Mouse (Mus musculus) fibroblast of lung, adult 2 months (primary cell): ENCODE results near the gene Gcnt4.
"Not testable (repeated sequence)": the region's sequence is repeated elsewhere in the genome, so short reads cannot be mapped to it uniquely, and the experiment has no call there.

Experiments used
- DNase-seq: peaks from one replicate; pipeline ENCODE4 v3.0.0-alpha.2; 2011; ENCODE audit warnings: low read depth

The Gcnt4 gene

DNA sequence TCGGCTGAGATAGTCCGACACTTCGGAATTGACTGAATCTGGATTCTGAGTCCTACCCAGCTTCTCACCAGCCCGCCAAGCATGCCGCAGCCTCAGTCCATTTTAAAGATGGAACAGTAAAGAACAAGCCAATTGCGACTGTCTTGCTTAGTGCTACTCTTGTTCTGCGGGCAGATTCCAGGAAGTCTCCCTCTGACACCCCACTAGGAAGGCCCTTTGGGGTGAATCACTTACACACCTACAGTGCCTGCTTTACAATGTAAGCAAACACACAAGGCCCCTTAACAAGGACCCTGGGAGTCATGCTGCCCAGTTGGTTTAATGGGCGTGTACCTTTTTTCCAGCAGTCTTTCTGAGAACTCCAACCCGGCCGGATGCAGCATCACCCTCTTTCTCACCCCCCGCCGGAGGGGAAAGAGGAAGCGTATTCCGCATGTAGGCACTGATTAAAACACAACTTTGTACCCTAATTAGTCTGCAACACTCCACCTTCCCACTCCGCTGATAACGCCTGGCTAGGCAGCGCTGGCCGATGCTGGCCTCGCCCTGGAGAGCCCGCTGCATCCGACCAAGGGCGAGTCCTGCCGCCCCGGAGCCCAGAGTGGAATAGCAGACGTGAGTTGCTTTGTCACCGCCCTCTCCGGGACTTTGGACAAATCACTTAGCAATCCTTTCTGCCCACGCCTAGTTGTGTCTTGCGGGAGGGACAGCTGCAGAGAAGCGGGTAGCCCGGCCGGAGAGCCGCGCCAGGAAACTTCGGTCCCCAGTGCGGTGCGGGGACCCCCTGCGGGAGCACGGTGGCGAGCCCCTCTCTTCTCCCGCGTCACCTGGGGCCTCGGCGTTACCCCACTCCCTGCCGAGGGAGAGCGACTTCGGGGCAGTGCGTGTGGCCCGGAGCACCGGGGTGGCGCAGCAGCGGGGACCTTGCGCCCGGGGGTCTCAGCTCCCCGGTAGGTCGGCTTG is at the start of gene Gcnt4:
Gcnt4 (plus strand) TSS at position 691 of the 963 bp plus-strand sequence.
- no peak for DNase-seq

DNA sequence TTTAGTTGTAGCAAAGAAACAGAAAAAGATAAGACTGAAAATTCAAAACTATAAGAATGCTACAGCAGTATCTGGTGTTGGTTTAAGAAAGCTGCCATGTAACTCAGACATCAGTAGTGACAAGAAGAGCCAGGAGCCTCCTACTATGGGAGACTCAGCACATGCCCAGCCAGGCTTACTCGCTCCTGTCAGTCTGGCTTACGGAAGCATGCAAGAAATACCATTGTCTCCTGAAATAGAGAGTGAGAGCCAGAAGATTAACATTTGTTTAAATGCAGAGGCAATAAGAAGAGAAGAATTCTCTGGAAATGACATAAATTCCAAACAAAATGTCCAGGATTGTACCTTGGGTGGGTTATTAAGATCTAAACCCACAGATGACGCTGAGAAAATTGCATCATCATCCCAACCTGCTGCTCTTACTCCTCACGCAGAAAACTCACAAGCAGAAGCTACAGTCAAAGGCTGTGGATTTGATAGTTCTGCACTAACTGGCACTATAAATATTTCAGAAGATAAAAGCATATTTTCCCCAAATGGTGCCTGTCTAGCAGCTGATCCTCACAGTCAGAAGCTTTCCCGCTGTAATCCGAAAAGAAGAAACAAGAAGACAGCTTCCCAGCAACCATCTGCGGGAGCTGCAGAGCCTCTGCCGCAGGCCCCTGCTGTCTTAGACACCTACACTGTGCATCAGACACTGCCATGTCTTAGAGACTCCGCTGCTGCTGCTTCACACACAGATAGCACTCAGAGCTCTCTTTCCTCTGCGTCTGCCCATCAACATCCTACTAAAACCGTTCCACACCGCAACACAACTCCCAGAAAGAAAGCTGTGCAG is 46.0 kb upstream of the Gcnt4 start:
- DNase-seq = no peak

DNA sequence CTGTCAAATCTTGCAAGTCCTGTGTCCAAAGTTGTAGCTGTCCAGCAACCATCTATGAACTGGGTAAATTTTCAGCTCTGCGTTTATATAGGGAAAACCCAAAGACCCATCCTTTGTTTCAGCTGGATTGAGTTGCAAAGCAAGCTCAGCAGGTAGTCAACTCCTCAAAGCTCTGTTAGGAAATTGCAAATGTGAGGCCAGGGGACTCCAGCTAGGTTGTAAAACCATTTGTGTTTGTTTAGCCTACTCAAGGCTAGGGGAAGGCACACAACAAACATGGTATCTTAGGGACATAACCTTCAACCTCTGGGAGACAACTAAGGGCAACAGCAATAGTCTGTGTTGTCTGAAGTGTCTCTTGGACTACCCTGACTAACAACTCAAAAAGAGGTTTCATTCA is 40.0 kb upstream of the Gcnt4 start:
- no peak for DNase-seq

DNA sequence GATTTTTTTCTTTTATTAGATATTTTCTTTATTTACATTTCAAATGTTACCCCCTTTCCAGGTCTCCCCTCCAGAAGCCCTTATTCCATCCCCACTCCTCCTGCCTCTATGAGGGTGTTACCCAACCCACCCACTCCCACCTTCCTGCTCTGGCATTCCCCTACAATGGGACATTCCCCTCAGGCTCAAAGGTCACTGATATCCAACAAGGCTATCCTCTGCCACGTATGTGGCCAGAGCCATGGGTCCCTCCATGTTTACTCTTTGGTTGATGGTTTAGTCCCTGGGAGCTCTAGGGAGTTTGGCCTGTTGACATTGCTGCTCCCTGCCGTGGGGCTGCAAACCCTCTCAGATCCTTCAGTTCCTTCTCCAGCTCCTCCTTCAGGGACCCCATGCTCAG is 34.5 kb upstream of the Gcnt4 start:
- DNase-seq = no peak

DNA sequence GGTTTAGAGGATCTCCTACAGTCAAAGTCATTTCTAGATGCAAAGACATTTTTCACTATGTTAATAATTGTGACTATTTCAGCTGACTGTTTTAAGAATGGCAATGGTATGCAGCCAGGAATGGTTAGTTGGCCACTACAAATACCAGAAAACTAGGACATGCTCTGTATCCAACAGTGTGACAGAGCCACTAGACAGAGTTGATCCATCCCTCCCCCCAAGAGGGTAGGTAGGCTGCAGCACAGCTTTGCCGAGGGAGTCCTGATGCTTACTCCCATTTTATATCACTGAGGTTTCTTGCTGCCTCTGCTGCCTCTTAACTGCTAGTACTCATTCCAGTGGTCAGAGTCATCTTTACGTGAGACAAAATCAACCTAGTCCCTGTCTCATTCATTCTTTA is 29.3 kb upstream of the Gcnt4 start:
- no peak for DNase-seq

DNA sequence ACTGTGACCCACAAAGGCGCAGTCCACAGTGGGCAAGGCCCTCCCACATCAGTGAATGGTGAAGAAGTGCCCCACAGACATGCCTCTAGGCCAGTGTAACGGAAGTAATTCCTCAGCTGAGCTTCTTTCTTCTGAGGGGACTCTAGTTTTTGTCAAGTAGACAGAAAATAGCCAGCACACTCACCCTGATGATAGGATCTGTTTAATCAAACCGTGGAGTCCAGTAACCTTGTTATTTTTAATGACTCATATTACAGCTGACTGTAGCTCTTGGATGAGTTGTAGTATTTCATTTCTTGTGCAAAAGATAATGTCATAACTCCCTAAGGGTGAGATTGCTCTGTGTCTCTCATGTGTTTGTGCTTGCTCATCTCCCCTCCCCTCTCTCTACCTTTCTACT is 17.8 kb upstream of the Gcnt4 start:
- DNase-seq = no peak

DNA sequence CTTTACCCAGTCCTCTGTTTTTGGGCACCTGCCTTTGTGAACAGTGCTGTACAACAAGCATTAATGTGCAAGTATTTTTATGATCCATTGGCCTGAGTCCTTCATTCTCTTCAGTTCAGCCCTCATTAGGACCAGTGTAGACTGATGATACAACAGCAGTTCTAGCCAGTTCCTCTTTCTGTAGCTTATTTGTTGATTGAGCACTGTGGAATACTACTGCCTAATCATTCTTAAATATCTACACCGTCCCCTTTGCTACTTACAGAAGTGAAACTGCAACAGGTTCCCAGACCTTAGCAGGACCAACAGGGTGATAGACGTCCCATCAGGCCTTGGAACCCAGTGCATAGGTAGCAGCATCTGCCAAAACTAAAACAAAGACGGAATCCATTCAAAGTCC is 13.3 kb upstream of the Gcnt4 start:
- no peak for DNase-seq

DNA sequence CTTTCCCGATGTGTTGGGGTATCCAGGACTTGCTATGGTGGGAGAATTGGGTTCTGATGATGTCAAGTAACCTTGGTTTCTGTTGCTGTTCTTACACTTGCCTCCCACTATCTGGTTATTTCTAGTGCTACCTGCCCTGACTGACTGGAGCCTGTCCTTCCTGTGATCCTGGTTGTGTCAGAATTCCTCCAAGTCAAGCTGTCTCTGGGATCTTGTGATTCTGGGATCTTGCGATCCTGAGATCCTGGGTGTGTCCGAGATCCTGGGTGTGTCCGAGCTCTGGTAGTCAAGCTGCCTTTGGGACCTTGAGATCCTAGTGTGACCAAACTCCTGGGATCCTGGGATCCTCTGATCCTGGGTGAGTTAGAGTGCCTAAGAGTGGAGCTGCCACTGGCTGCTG is 1.4 kb upstream of the Gcnt4 start:
- not testable (repeated sequence) for DNase-seq

DNA sequence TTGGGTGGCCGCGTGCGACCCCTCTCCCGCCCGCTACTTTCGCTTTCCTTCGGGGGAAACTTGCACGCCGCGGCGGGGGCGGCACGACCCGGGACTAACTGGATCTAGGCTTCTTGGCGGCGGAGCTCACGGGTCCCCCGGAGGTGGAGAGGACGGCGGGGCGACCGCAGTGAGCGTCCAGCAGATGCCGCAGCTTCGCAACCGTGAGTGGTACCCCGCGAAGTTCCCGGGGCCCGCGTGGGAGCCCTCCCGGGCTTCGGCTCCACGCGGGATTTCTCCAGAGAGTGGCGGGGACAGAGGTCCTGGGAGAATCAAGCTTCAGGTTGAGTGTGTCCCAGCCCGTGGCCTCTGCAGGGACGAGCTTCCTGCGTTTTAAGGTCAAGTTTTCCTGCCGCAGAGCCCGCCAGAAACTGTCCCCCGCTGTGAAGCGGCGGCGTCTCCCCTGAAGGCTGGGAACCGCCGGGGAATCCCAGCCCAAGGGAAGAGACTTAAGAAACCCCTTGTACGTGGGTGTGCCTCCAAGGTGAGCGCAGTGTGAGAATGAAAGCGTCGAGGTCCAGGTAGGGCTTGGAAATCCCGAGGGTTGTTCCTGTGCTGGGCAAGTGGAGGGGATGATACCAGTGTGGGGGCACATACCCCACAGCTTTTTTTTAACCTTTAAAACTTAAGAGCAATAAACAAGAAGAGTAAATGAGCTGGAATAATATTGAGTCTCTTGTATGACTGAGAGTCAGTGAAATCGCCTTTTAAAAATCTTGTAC is 676 bp downstream of the Gcnt4 start:
- DNase-seq = no peak

DNA sequence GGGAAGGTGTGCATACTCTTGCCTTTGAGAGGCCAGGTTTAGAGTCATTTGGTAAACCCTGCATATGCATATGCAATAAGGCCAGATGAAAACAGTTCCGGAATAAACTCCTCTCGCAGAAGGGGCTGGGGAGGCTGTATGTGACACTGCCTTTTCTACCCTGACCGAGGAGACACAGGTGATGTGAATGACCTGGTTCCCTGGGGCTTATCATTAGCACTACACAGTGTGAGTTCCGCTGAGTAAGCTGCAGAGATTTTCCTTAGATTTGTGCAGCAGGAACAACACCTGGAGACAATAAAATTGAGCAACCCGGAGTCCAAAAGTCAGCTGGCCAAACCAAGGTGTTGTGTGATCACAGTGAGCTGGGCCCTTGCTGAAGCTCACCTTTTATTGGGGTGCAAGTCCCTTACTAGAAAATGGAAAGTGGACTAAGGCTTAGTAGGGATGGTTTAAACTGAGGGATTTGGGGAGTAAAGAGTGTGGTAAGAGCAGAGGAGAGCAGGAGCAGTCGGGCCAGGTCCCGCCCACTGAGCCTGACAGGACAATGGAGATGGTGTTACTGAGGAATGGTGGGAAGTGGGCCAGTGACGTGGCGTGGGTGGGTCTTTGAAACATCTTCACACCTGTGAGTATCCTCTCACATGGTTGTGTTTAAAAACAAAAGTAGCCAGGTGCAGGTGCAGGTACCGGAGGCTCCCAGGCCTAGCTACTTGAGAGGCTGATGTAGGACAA is 1.7 kb downstream of the Gcnt4 start:
- no peak for DNase-seq

DNA sequence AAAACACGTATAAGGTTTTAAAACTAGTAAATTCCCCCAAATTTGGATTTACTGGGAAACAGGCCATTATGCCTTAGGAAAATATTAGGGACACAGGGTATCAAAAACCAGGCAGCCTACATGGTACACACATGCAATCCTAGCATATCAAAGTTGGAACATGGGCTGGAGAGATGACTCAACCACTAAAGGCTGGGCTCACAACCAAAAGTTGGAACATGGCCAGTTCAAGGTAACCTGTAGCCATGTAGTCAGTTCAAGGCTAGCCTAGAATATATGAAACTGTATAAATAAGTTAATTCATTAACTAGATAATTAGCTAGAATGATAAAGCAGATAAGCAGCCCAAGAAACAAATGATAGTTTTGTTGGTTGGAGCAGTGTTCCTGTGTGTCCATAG is 3.3 kb downstream of the Gcnt4 start:
- DNase-seq = no peak

DNA sequence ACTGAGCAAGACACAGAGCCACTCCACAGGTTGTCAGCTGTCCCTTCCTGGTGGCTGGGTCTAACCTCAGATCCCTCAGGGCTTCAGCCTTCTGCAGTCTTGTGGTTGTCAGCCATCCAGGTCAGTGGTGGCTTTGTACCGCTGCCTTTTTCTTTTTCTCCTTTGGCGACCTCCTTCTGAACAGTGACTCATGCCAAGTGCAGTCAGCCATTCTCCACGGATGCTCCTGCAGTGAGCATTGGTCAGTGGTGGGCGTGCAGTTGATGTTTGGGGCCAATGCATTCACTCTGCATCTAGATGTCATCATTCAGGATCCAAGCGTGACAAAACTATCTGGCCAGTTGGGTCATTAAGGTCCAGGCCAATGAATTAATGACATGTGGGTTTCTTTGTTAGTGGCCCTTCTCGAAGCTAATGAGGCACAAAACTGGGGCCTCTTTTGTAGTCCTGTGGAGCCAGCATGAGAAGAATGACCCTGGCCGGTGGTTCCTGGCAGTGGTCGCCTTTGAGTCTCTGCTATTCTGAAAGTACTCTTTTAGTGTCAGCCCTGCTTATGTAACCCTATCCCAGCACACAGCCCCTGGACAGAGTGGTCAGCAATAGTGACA is 4.0 kb downstream of the Gcnt4 start:
- no peak for DNase-seq

DNA sequence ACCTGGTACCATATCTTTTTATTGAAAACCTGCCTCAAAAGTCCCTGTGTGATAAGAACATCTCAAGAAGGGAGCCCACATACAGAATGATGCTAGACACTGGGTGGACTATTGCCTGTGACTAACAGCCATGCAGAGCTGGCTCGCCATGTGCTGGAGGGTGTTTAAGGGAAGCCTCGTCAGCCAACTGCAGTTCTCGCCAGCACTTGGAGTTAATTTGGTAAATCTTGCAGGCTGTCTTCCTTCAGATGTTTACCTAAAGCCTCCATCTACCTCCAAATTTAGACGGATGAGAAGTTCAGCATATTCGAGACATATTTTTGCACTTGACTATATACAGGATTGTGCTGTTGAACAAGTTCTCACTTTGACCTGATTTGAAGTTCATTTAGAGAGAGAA is 8.3 kb downstream of the Gcnt4 start:
- DNase-seq = no peak

DNA sequence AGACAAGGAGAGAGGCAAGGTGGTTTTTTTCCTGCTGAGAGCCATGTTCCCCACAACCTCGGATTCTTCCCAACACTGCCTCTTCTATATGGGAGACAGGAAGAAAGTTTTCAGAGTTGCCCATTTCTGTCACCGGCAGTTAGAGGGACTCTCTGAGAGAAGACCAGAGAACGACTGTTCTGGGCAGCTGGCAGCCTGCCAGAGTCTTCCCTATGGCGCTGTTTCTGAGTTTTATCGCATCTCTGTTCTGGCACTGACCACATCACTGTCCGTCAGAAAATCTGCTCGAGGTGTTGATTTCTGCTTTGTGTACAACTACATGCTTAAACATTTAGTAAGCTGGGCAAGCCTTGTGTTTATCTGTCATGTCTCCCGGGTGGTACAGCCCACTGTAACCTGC is 8.9 kb downstream of the Gcnt4 start:
- no peak for DNase-seq

DNA sequence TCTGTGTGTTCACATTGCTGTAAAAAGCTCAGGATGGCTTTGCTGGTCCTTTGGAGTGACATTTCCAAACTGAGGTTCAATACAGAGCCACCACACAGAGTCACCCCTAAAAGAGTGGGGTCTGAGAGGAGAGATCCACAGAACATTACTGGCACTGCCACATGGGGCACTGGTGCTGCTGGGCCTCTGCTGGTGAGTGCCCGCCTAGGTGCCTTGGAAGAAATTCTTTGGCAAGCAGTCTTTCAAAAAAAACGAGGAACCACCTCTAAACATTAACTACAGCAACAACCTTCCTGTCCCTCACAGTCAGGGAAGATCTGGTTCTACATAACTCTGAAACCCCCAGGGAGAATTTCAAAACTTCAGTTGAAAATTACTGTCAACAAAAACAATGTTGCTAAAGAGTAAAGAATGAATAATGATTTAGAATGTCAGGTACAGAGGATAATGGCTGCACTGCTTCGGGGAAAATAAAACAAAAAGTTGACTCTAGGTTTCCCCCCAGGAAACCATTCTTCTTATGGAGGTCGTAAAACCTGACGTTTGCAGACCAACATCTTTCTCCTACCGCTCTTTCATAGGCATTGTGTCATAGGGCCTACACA is 11.8 kb downstream of the Gcnt4 start:
- no peak for DNase-seq

DNA sequence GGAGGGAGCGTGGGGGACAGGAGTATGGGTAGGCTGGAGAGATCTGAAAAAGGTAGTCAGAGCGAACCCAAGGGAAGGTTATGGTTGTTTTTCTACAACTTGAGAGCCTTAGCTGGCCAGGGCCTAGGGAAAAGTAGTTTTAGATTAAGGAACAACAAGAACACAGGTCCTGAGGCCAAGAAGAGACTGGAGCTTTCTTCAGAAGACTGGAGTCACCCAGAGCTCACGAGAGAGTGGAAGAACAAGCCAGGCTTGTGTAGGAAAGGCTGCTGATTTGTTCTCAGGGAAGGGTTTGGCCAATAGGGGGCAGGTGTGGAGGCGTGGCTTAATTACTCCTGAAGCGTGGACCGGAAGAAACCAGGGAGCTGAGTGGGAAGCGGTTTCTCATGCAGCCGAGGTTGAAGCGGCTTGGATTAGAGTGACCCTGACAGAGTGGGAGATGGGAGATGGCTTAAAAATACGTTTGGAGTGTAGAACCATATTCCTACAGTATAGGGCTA is 12.6 kb downstream of the Gcnt4 start:
- DNase-seq = no peak

DNA sequence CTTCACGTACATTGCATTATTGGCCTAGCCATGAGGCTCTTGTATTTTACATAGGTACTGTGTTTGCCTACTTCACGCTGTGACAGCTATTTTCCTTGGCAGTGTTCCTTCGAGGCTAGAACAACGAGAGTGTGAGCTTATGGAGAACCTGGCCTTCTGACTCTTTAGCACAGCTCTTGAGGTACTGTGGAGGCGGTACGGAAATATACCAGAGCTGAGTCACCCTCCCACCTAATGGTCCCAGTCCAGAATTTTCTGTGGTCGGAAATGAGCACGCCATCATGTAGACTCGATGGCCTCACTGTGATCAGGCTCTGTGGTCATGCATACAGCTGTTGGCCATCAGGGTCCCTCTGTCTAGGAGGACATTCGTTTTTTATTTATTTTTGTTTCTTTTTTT is 15.2 kb downstream of the Gcnt4 start:
- DNase-seq = peak; percentile 37

DNA sequence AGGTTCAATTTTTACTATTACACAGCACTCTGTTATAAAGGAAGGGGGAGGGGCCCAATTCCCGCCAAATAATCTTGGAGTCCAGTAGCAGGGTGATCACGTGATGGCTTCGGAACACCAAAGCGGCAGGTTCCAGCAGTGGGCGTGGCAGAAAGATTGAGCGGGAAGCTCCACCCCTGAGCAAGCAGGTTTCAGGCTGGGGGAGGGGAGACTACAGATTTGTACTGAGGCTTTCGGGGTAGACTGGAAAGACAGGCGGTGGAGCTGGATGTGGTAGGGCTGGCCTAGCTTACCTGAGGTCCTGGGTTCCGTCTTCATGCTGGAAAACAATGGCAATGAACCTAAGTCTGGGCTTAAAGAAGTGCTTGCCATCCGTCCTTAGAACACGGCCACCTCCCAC is 17.0 kb downstream of the Gcnt4 start:
- DNase-seq = not testable (repeated sequence)

DNA sequence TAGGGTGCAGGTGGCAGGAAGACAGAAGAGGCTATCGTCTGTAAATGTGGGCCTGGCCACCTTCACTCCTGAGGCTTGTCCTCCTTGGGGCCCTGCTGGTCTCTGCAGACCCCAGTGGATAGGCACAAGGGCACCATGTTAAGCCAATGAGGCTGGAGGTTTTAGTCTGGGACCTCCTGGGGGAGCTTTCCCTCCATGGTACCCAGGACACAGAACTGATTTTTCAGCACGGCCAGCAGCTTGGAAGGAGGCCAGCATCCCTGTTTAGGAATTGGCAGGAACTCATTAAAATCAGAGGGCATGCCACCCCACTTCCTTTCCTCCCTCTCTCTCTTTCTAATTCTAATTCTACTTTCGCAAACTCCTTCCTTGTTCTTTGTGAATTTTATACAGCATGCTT is 19.1 kb downstream of the Gcnt4 start:
- DNase-seq = peak; percentile 32

DNA sequence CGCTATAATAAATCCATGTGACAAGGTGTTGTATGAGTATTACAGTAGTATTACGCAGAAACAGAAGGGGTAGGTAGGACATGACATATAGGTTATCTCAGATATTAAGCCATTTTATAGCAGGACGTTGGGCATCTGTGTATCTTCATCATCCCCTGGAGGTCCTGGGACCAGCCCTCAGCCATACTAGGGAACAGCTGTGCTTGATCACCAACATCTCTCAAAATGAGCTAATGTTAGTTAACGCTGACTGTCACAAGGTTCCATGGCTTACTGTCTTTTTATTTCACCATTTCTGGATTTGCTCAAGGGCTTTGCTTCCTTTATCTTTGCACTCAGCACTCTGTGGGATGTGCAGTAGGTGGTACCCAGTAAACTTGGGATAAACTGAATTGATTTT is 21.3 kb downstream of the Gcnt4 start:
- DNase-seq = no peak

DNA sequence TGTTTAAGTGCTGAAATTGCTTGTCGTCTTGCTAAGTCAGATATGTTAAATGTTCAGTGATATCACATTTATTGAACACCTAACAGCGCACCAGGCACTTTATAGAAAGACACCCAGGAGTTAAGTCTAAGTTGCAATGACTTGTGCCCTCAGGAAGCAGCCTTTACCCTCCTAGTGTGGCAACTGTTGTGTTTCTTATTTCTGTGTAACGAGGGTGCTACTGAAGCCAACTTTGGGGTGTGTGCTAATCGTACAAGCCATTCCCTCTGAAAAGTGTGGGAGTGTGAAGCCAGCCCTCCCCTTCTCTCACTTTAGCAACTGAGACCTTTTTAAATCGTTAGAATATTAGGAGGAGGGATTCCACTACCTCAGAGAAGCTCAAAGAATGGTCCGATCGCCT is 23.2 kb downstream of the Gcnt4 start:
- DNase-seq = no peak
